Mouse (Mus musculus): Measurements from ENCODE around the gene Gpr37.

DNA sequence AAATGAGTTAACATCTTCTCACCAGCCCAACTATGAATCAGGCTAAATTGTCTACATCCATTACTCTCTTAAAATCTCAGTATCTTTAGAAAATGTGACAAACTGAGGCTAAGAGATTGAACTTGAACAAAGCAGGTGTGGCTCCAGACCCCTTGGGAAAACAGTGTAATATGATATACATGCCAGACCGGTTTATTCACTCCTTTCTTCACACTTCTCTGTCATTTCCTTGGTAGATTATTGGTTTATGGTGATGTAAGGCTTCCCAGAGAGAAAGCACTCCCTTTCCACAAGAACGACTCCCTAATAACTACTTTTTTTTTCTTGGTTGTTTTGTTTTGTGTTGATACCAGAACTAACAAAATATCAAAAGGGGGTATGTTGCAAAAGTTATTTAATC is 20.1 kb upstream of the Gpr37 start:
- no peak for TF ChIP-seq POLR2A (IDR thresholded peaks at IDR 0.05; ENCODE audit: insufficient read depth, low read depth, low read length)
- no peak for TF ChIP-seq CTCF (IDR thresholded peaks at IDR 0.05; ENCODE audit: insufficient read depth, low read depth, low read length)

Measured in olfactory bulb, adult 2 months (tissue).